Mouse (Mus musculus) hindbrain, embryonic 11.5 days (tissue): Measurements from ENCODE around the gene Hist1h2bh. TPM values are rescaled to one million over a fixed set of nuclear protein-coding genes. Genes with fewer than 3 reads are reported as not detected.
A peak's percentile ranks its signal among the peaks of the same experiment; 100 is the strongest.

Experiments
- ATAC-seq: fragments of 200-750 bp; cut with Nextera tagmentation; 2 replicates; pipeline ENCODE4 v1.8.0; 2017; ENCODE audit warnings: mild to moderate bottlenecking, moderate TSS enrichment, moderate library complexity; ENCODE audit not compliant: low FRiP score
- DNase-seq: peaks from one replicate; pipeline ENCODE4 v3.0.0-alpha.2; 2015; ENCODE audit warnings: low spot score
- H3K27ac ChIP-seq: fragments of 300-500 bp; sonication (generic); 2 replicates; pipeline ENCODE4 v1.5.1; 2014; ENCODE audit warnings: mild to moderate bottlenecking, low read depth, low read length
- H3K27me3 ChIP-seq: fragments of 300-500 bp; sonication (generic); 2 replicates; pipeline ENCODE4 v1.6.1; 2014; ENCODE audit warnings: mild to moderate bottlenecking, low read length, moderate library complexity, mixed read lengths; ENCODE audit not compliant: control insufficient read depth, insufficient read depth
- H3K36me3 ChIP-seq: fragments of 300-500 bp; sonication (generic); 2 replicates; pipeline ENCODE4 v1.6.1; 2014; ENCODE audit warnings: mild to moderate bottlenecking, low read length, moderate library complexity, mixed read lengths; ENCODE audit not compliant: control insufficient read depth, insufficient read depth
- H3K4me1 ChIP-seq: fragments of 300-500 bp; sonication (generic); replicated peaks from 2 replicates; pipeline ENCODE4 v1.6.1; 2014; ENCODE audit warnings: low read length, mixed read lengths; ENCODE audit not compliant: control insufficient read depth, insufficient read depth
- H3K4me2 ChIP-seq: fragments of 300-500 bp; sonication (generic); replicated peaks from 2 replicates; pipeline ENCODE4 v1.6.1; 2014; ENCODE audit warnings: mild to moderate bottlenecking, low read depth, low read length
- H3K4me3 ChIP-seq: fragments of 300-500 bp; sonication (generic); 2 replicates; pipeline ENCODE4 v1.5.1; 2014; ENCODE audit warnings: low read depth, low read length
- H3K9ac ChIP-seq: fragments of 300-500 bp; sonication (generic); 2 replicates; pipeline ENCODE4 v1.6.1; 2014; ENCODE audit warnings: low read depth, low read length
- H3K9me3 ChIP-seq: fragments of 300-500 bp; sonication (generic); 2 replicates; pipeline ENCODE4 v1.6.1; 2016; ENCODE audit warnings: low read length; ENCODE audit not compliant: control insufficient read depth
- WGBS: fragments of 180-500 bp; shearing (Covaris S2); extraction: QIAGEN DNeasy Blood & Tissue Kit; methylation state at CpG from one replicate; pipeline ENCODE4 v1.1.7; 2014; 5-methylcytosine and 5-hydroxymethylcytosine counted together
- polyA plus RNA-seq: library from polyadenylated mRNA; unstranded; fragments of >200 nt; fragmentation: Nextera tagmentation; extraction: Ambion mirVana; gene quantifications from 2 replicates; pipeline ENCODE4 v1.2.1, GENCODE M21; 2014

The Hist1h2bh gene
- polyA plus RNA-seq, 1 experiment from 2014 or later: 0.60 TPM

GRCm38 (mm10) chr13:23498653-23499052 lies 44.5 kb downstream of the Hist1h2bh start:
- Histone ChIP-seq H3K27me3 (0 out of 2 replicates have a peak, but pooled peaks cover 2% of the 10 kb centered on the region), H3K9me3 (no peaks in the 10 kb centered on the region), H3K4me3 (peak overlapping the region; percentile 14), H3K4me2 (peak overlapping the region; percentile 29), H3K36me3 (no peaks in the 10 kb centered on the region), H3K4me1 (no peaks in the 10 kb centered on the region), H3K9ac (no peak overlapping the region), H3K27ac (no peak overlapping the region)
- DNase-seq: no peak
- 5% methylated on average over 10 of the region's 10 CpGs for WGBS
- ATAC-seq: no peak

GRCm38 (mm10) chr13:23497656-23498321 lies 45.4 kb downstream of the Hist1h2bh start:
- Histone ChIP-seq H3K9ac (no peak overlapping the region), H3K4me1 (no peaks in the 10 kb centered on the region), H3K4me3 (peak overlapping the region; percentile 14), H3K27me3 (0 out of 2 replicates have a peak, but pooled peaks cover 2% of the 10 kb centered on the region), H3K36me3 (no peaks in the 10 kb centered on the region), H3K9me3 (no peaks in the 10 kb centered on the region), H3K27ac (no peak overlapping the region), H3K4me2 (peak overlapping the region; percentile 29; the same call in 1 of the 2 replicates)
- 1% methylated on average over 19 of the region's 19 CpGs for WGBS
- ATAC-seq: no peak
- peak; percentile 72 for DNase-seq

GRCm38 (mm10) chr13:23495526-23495925 lies 47.7 kb downstream of the Hist1h2bh start:
- Histone ChIP-seq H3K9me3 (no peaks in the 10 kb centered on the region), H3K4me2 (no peak overlapping the region), H3K36me3 (no peaks in the 10 kb centered on the region), H3K27ac (no peak overlapping the region), H3K4me3 (no peak overlapping the region), H3K4me1 (no peaks in the 10 kb centered on the region), H3K27me3 (0 out of 2 replicates have a peak, but pooled peaks cover 2% of the 10 kb centered on the region), H3K9ac (no peak overlapping the region)
- DNase-seq: no peak
- WGBS: 83% methylated on average over 6 of the region's 6 CpGs
- ATAC-seq: no peak

- WGBS: 3% methylated on average over 14 of the region's 14 CpGs
- ATAC-seq: peak; percentile 36; the same call in 1 of the 2 replicates
- H3K9ac ChIP-seq: 0 out of 2 replicates have a peak overlapping the region, but pooled peaks have one; percentile 7
- peak overlapping the region; percentile 39 for H3K4me2 ChIP-seq
- H3K36me3 ChIP-seq: no peaks in the 10 kb centered on the region
- H3K9me3 ChIP-seq: no peaks in the 10 kb centered on the region
- H3K4me3 ChIP-seq: no peak overlapping the region; the same call in 1 of the 2 replicates
- DNase-seq: peak; percentile 56
- no peaks in the 10 kb centered on the region for H3K27me3 ChIP-seq
- H3K4me1 ChIP-seq: no peaks in the 10 kb centered on the region
- no peak overlapping the region for H3K27ac ChIP-seq
Measured at GRCm38 (mm10) chr13:23491990-23492389, 51.2 kb downstream of the Hist1h2bh start.

Other genes starting within 250 kb of the Hist1h2bh start
- 65.0 and 65.6 TPM in 2 replicates for gene Zfp322a, start 174.2 kb downstream of the Hist1h2bh start, polyA plus RNA-seq
- gene Abt1, start 119.5 kb downstream of the Hist1h2bh start, polyA plus RNA-seq: 12.1 and 13.4 TPM in 2 replicates
- gene Btn1a1, start 77.5 kb downstream of the Hist1h2bh start, polyA plus RNA-seq: not detected in 2 replicates
- 0.15 and 0.18 TPM in 2 replicates for gene Btn2a2, start 54.5 kb downstream of the Hist1h2bh start, polyA plus RNA-seq
- 4.7 TPM in 2 replicates for gene Hist1h4h, start 12.3 kb downstream of the Hist1h2bh start, polyA plus RNA-seq
- 3.6 and 8.4 TPM in 2 replicates for gene Hist1h2af, start 9.5 kb downstream of the Hist1h2bh start, polyA plus RNA-seq
- 3.7 and 4.8 TPM in 2 replicates for gene Hist1h3g, start 8.0 kb downstream of the Hist1h2bh start, polyA plus RNA-seq
- gene Hist1h3f, start 660 bp upstream of the Hist1h2bh start, polyA plus RNA-seq: 1.0 and 1.1 TPM in 2 replicates
- gene Hist1h4f, start 8.3 kb upstream of the Hist1h2bh start, polyA plus RNA-seq: 0.56 and 0.80 TPM in 2 replicates
- 0.56 and 0.57 TPM in 2 replicates for gene Hist1h1d, start 9.9 kb upstream of the Hist1h2bh start, polyA plus RNA-seq
- gene Hist1h3e, start 19.0 kb upstream of the Hist1h2bh start, polyA plus RNA-seq: 6.7 and 6.9 TPM in 2 replicates
- gene Hist1h2ae, start 27.8 kb upstream of the Hist1h2bh start, polyA plus RNA-seq: 70.9 and 82.9 TPM in 2 replicates
- 3.2 and 4.8 TPM in 2 replicates for gene Hist1h2bg, start 28.0 kb upstream of the Hist1h2bh start, polyA plus RNA-seq
- 1.5 and 3.7 TPM in 2 replicates for gene Hist1h2bf, start 30.8 kb upstream of the Hist1h2bh start, polyA plus RNA-seq
- 1.0 and 2.9 TPM in 2 replicates for gene Hist1h2ad, start 31.0 kb upstream of the Hist1h2bh start, polyA plus RNA-seq
- gene Hist1h3d, start 32.4 kb upstream of the Hist1h2bh start, polyA plus RNA-seq: 7.2 and 8.3 TPM in 2 replicates
- gene Hist1h4d, start 38.2 kb upstream of the Hist1h2bh start, polyA plus RNA-seq: 95.0 and 95.9 TPM in 2 replicates
- gene Hist1h2be, start 77.7 kb upstream of the Hist1h2bh start, polyA plus RNA-seq: 1.8 and 2.2 TPM in 2 replicates
- gene Hist1h1e, start 79.2 kb upstream of the Hist1h2bh start, polyA plus RNA-seq: 19.7 and 23.7 TPM in 2 replicates
- gene Hist1h2ac, start 140.6 kb upstream of the Hist1h2bh start, polyA plus RNA-seq: 0.79 and 0.84 TPM in 2 replicates
- 21.0 and 26.1 TPM in 2 replicates for gene Hist1h2bc, start 140.8 kb upstream of the Hist1h2bh start, polyA plus RNA-seq
- gene Hist1h1t, start 152.4 kb upstream of the Hist1h2bh start, polyA plus RNA-seq: 0.17 TPM in 1 of 2 replicates, not detected in the other
- gene Hist1h4c, start 155.1 kb upstream of the Hist1h2bh start, polyA plus RNA-seq: 4.5 and 4.9 TPM in 2 replicates
- gene Hfe, start 167.5 kb upstream of the Hist1h2bh start, polyA plus RNA-seq: 3.4 and 4.2 TPM in 2 replicates
- 14.9 and 16.7 TPM in 2 replicates for gene Hist1h1c, start 195.4 kb upstream of the Hist1h2bh start, polyA plus RNA-seq
- gene Hist1h3c, start 202.2 kb upstream of the Hist1h2bh start, polyA plus RNA-seq: 10.7 and 11.3 TPM in 2 replicates
- 1.4 and 3.0 TPM in 2 replicates for gene Hist1h2bb, start 203.3 kb upstream of the Hist1h2bh start, polyA plus RNA-seq
- 42.5 and 50.0 TPM in 2 replicates for gene Hist1h2ab, start 207.7 kb upstream of the Hist1h2bh start, polyA plus RNA-seq
- 6.5 and 10.7 TPM in 2 replicates for gene Hist1h3b, start 208.9 kb upstream of the Hist1h2bh start, polyA plus RNA-seq
- 3.6 and 4.8 TPM in 2 replicates for gene Hist1h4b, start 213.6 kb upstream of the Hist1h2bh start, polyA plus RNA-seq
- gene Hist1h4a, start 217.8 kb upstream of the Hist1h2bh start, polyA plus RNA-seq: 0.32 TPM in 1 of 2 replicates, not detected in the other
- gene Hist1h3a, start 219.0 kb upstream of the Hist1h2bh start, polyA plus RNA-seq: 3.4 and 5.3 TPM in 2 replicates
- 2.4 and 3.7 TPM in 2 replicates for gene Hist1h1a, start 220.3 kb upstream of the Hist1h2bh start, polyA plus RNA-seq
- not detected in 2 replicates for gene Trim38, start 226.5 kb upstream of the Hist1h2bh start, polyA plus RNA-seq